Mouse (Mus musculus): ENCODE results near the gene Trafd1.
"Not testable (repeated sequence)": the region's sequence is repeated elsewhere in the genome, so short reads cannot be mapped to it uniquely, and the experiment has no call there.

Gene Trafd1

DNA sequence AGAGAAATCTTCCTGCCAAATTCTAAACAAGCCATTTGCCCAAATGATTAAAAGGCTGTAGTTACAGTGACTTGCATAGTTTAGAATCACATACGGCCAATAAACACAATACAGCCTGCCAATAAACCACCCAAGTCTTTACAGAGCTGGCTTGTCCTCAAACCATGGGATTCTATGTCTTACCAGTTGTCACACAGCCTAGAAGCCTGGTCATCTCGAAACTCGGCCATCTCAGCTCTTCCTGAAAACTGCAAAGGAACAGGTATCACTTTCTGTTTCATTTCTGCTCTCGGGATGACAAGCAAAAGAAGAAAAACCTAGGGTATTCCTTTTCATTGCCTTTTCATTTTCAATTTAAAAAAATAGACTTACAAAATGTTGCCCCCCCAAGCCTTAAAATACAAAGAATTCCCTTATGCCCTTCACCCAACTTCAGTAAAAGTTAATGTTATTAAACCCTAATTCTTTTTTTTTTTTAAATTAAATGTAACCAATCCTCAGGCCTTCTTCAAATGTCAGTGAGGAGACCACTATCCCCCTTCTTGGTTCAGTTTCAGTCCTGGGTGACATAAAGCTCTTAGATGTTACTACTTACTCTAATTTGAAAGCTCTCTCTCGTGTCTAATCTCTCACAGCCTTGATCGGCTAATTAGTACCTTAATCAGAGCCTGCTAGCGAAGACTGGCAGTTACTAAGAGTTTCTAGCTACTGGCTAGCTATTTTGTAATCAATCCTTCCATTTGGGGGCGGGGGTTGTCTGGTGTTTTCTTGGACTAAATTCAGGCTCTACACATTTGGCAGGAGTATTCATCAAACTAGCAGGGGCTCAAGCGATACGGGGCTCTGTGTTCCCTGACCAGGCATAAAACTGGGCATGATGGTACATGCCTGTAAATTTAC is 1.3 kb downstream of the Trafd1 start:
- no peak for DNase-seq

DNA sequence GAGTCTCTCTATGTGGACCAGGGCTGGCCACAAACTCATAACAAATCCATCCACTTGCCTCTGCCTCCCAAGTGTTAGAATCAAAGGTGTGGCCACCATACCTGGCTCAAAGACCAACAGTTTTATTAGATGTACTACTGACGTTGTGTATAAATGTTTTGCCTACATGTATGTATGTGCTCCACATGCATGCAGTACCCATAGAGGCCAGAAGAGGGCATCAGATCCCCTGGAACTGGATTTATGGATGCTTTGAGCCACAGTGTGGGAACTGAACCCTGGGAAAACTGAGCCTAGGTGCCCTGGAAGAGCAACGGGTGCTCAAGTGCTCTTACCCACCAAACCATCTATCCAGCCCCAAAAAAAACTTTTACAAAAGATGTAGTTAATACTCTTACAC is 4.7 kb downstream of the Trafd1 start:
- no peak for DNase-seq

DNA sequence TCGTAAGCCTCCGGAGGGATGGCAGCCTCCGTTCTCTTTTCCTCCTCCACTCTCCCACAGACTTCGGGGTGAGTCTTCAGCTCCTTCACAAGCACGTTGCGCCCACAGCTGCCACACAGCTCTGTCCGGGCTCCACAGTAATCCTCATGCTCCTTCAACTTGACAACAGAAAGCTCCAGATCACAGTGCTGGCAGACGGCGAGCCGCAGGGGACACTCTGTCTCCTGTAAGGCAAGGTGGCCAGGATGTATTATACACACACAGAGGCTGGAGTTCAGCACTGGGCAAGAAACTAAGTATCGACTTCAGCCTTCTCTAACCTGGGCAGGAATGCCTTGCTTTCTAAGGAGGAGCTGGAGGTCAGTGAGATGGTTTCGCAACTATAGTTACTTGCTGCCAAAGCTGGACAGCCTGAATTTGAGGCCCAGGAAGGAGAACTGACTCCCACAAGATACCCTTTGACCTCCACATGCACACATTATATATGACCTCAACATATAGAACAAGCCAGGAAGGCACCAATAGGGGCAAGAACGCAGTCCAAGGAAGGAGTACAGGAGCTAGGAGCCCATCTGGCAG is 6.7 kb downstream of the Trafd1 start:
- no peak for DNase-seq

DNA sequence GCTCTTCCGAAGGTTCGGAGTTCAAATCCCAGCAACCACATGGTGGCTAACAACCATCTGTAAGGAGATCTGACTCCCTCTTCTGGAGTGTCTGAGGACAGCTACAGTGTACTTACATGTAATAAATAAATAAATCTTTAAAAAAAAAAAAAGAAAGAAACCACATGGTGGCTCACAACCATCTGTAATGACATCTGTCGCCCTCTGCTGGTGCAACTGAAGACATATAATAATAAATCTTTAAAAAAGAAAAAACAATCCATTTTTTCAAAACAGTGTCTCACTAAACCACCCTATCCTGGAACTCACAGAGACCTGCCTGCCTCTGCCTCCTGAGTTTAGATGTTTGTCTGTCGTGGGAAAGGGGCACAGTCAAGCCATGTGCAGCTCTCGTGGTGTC is 8.5 kb downstream of the Trafd1 start:
- DNase-seq = peak in 1 of 2 experiments; percentile 53

DNA sequence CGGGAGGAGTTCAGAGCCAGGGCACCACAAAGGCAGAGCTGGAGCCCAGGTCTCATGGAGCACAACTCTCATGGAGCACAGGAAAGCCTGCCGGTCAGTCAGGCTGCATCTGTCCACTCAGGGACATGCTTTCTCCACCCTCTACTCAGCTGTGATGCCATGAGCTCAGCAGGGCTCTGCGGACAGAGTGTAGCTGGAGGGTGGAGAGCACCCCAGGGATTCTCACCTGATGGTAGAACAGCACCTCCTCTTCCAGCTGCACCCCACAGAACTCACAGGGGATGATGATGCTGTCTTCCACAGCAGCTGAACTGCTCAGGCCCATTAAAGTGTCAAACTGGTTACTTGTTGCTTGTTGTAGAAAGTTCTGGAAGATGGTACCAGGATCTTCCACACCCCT is 10.6 kb downstream of the Trafd1 start:
- no peak for DNase-seq

DNA sequence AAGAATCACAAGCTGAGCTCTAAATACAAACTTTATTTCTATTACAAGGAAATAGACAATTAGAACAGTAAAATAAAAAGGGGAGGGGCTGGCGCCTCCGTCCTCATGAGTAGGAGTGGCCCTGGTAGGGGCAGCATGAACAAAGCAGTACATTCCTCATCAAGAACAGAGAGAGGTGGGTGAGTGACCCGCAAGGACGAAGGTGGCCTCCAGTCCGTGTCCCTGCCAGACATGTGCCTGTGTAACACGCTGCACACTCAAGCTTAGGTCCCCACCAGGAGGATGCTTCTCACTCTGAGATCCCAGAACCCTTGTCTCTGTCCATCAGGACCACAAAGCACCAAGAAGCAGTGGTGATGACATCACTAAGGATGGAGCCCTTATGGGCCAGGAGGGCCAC is 13.7 kb downstream of the Trafd1 start:
- DNase-seq = no peak

DNA sequence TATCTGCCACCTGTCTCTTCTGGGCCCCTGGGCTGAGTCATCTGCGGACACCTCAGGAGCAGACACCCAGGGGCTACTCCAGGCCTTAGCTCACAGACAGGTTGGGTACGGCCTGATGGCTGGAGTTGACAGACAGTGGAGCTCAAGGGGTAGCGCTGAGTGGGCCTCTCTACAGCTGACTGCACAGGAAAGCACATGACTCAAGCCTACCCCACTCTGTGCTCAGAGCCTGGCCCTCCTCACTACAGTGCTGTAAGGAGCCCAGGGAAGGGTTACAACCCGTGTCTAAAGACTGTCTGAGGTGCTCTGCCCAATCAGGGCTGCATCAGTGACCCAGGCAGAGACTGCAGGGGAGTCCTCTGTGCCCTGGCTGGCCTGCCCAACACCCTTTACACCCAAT is 18.2 kb downstream of the Trafd1 start:
- DNase-seq = no peak

DNA sequence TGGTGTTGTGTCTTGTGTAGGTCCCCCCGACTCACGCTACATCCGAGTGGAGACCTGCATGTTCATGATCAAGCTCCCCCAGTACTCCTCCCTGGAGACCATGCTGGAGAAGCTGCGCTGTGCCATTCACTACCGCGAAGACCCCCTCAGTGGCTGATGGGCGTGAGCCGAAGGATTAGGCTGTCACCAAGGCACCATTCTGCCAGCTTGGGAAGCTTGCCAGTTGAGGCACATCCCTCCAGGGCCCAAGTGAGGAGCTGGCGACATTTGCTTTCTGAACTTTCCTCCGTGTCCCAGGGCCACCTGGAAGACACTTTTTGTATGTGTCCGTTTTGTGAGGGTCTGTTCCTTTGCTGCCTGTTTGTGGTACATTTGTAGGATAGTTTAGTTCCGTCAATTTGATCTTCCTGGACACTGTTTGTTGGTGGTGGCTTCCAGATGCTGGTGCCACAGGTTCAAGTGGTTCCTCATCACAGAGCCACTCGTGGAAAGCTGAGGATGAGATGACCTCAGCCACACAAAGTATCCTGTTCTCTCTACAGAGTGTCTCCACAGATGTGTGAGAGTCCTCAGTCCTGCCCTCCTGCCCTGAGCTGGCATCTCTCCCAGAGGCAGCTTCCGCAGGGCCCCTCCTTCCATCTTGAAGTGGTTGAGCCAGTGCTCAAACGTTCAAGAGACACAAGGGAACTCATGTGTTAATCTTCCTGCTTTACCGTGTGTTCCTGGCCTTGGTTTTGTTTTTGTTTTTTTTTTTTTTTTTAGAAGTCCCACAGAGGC is 18.8 kb downstream of the Trafd1 start:
- peak in 1 of 2 experiments; percentile 20 for DNase-seq

DNA sequence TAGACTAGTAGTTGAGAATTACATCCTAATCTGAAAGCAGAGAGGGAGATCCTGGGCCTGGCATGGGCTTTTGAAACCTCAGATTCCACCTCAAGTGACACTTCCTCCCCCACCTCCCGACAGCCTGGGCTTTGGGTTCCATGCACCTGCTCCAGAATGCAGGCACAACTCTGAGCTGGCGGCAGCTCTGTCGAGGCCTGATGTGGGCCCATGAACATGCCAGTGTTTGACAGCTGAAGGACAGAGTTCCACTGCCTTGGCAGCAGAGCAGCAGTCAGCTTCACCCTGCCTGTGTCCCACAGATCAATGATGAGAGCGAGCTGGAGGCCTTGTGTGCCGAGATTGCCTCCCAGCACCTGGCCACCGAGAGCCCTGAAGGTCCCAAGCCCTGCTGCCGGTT is 22.0 kb downstream of the Trafd1 start:
- DNase-seq = no peak

DNA sequence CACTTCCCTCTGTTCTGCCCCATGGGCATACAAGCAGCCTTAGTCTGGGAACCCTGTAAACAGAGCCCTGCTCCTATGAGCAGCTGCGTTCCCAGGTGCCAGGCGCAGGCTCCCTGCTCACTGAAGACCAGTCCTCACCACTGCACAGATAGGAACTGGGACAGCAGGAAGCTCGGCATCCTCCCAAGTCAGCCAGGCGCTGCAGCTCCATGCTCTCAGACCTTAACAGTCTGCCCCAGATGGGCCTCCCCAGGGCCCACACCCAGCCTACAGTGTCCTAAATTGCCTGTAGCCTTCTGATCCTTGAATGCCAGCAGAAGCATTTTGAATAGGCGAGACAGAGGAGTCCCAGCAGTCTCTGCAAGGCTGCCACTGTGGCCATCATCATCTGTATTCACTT is 23.7 kb downstream of the Trafd1 start:
- no peak for DNase-seq

DNA sequence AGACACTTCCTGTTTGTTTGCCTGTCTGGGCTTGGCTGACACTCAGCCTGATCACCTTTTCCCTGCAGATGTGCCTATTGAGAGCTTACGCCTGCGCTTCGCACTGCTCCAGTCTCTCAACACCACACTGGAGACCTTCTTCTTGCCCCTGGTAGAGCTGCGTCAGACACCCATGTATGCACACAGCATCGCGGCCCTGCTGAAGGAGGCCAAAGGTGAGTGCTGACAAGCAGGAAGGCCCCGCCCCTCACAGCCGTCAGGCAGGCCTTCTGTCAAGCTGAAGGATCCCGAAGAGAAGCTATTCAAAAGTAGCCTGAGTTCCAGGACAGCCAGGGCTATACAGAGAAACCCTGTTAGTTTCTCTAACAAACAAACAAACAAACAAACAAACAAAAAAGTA is 26.2 kb downstream of the Trafd1 start:
- DNase-seq = peak; percentile 14 to 51

DNA sequence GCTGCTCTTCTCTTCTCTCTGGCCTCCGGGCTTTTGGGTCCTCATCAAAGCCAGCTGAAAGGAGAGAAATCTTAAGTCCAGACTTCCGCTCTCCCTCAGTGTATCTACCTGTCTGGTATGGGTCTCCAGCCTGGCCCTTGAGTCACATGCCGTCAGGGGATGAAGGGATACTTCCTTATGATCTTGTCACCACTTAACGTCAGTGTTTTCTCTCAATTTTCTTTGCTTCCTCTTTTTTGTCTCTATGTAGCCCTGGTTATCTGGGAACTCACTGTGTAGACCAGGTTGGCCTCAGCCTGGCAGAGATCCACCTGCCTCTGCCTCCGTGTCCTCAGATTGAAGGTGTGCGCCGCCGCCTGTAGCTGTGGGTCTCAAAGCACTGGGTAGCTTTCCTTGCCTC is 41.4 kb downstream of the Trafd1 start:
- no peak for DNase-seq

DNA sequence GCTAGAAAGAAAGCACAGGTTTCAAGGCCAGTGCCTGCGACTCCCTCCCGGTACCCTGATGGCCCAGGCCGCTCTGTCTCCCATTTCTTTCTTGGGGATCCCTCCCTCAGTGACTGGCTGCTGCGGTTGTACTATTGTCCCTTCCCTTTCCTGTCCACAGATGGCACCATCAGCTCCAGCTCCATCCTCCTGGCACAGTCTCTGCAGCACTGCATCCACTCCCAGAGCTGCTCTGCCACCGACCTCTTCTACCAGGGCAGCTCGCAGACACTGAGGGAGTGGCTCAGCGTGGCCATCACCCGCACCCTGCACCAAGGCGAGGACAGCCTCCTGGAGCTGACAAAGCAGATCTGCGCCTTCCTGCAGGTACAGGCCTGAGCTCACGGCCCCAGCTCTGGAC is 42.9 kb downstream of the Trafd1 start:
- no peak for DNase-seq

DNA sequence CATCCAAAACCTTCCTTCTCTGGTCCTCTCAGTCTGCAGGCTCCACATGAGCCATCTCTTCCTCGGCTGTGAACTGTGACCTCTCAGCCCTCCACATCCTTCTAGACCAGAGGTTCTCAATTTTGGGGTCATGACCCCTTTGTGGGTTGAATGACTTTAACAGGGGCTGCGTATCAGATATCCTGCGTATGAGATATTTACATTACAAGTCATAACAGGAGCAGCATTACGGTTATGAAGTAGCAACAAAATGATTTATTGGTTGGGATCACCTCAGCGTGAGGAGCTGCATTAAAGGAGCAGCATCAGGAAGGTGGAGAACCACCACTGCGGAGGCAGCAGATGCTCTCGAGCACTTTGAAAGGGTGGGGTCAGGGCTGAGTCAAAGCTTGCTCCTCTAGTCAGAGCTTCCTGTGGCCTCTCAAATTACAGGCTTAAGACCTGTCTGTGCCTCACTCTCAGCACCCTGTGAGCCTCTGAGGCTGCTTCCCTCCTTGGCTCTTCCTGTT is 44.4 kb downstream of the Trafd1 start:
- no peak for DNase-seq

DNA sequence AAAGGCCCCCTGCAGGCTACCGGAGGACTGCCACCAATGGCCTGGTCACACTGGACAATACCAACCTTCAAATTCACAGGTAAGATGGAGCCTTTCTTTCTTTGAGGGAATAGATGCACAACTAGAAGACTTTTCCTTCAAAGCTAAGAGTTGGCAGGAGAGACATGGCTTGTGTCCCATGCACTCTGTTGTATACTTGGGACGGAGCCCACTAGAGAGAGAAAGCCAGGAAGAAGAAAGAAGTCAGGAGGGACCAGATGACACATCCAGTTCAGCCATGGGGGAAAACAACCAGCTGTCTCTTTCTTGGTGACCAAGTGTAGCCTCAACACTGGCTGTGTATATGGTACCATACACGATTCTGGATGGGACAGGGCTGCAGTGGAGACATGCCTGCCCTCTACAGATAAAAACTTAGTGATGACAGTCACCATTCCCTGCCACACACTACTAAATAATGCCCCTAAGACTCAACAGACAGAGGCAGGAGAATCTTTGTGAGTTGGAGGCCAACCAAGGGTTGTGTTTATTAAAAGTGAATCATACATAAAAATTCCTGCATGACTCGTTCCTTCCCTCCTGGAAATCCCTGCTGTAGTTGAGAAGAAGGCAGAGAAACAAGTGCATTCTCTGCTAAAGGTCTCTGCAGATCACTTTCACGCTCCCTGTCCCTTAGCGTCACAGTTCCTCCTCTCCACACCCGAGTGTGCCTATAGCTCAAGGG is 45.8 kb downstream of the Trafd1 start:
- no peak for DNase-seq

DNA sequence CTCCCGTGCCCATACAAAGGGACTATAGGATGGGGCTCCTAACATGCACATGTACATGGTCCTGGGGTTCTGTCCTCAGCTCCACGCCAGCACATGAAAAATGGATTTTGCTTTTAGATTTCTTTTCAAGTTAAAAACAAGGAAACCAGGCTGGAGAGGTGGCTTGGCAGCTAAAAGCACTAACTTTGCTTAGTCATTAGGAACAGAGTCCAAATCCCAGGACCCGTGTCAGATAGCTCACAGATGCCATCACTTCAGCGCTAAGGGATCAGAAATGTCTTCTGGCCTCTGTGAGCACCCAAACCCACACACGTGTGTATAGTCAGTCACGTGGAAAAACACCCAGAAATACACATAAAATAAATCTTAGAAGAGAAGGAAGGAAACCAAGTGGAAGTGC is 48.7 kb downstream of the Trafd1 start:
- peak in 1 of 2 experiments; percentile 22 for DNase-seq

DNA sequence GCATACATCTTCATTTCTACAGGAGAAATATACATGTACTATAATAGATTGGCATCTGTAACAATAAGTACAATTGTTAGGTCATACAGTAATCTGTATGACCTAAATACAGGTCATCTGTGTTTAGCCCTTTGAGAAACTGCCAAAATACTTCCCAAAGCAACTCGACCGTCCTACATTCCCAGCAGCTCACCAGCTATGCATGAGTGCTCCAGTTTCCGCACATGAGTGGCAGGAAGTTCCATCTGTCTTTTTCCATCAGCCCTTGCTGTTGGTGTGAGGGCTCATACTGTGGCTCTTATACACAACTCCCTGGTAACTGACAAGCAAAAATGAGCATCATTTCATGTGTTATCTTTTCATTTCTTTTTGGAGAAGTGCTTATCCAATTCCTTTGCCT is 49.4 kb downstream of the Trafd1 start:
- peak in 1 of 2 experiments; percentile 20 for DNase-seq

DNA sequence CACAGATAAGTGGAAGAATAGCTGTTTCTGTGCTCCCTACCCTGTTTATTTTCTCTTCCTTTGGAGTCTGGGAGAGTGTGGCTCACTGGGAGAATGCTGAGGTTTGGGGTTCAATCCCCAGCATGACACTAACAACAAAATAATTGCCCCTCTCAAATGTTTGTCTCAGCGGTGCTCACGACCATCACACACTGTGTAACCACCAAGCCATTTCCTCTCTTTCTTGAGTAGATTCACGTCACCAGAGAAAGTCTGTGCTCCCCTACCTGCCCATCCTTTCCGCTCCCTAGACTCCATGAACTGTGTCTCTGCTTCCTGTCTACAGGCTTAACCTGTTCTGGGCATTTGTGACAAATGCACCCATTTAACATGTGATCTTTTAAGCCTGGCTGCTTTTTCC is 50.0 kb downstream of the Trafd1 start:
- no peak for DNase-seq

DNA sequence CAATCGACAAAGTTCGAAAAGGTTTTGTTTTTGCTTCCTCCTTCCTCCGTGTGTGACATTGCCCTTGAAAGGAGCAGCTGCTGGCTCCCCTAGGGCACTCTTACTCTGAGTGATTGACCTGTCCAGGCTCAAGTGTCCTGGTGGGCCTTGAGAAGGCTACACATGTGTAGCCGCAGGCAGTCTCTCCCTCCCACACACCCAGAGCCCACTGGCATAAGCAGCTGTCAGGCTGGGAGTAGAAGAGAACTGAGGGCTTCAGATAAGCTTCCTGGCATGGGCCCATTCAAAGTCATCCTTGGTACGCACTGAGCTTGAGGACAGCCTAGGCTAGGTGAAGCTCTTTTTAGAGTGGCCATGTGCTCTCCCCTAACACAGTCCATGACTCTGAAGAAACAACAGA is 51.0 kb downstream of the Trafd1 start:
- no peak for DNase-seq

DNA sequence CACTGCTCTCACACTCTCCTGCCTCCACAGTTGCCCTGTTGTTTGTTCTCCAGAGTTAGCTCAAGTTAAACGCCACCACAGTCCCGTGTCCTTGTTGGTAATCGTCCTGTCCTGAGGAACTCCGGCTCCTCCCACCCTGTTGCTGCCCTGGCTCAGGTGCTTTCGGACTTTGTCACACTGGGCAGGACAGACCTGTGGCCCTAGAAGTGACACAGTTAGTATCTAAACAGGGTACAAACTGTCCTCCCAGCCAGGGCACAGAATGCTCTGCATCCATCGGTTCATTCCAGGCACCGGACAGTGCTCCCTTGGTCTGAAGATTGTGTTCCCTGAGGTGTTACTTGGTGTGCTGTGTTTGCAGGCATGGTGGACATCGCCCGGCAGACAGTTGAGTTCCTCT is 51.5 kb downstream of the Trafd1 start:
- DNase-seq = peak; percentile 50 to 82

DNA sequence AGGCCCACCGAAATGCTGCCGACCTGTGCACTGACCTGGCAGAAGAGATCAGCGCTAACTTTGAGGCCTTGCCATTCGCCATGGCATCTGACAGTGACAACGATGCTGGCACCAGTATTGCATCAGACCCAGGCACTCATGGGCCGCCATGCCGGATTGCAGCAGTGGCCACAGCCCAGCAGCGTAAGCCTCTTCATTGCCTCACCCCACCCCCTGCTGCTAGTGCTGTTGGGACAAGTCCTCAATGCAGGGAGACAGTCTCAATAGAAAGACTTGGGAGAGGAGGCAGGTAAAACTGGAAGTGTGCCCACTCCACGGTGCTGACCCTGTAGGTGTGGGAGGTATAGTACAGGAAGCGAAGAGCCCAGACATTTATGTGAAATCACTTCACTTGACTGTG is 53.7 kb downstream of the Trafd1 start:
- no peak for DNase-seq

DNA sequence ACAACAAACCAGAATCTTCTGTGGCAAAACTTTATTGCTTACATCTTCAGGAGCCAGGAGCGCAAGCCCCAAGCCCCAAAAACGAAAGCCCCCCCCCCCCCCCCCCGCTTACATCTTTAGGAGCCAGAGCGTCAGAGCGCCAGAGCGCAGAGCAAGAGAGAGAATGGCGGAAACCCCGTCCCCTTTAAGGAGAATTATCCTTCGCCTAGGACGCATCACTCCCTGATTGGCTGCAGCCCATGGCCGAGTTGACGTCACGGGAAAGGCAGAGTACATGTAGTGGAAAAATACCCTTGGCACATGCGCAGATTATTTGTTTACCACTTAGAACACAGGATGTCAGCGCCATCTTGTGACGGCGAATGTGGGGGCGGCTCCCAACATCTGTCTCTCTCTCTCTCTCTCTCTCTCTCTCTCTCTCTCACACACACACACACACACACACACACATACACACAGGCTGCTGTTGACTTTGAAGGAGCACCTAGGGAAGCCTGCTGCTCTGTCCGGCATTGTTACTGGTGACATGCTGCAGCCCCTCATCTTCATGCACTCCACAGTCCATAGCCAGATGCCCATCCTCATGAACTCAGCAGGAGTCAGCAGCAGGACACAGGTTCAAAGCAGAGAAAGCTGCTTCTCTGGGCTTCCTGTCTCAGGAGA is 55.1 kb downstream of the Trafd1 start:
- DNase-seq = not testable (repeated sequence)

All from kidney, postnatal 25 days (tissue).